Mouse (Mus musculus) kidney, postnatal 0 days (tissue): Measurements from ENCODE around the gene Grm8. TPM values are rescaled to one million over a fixed set of nuclear protein-coding genes. Genes with fewer than 3 reads are reported as not detected.

Experiments used
- ATAC-seq: fragments of 200-750 bp; cut with Nextera tagmentation; replicated peaks from 2 replicates; pipeline ENCODE4 v1.8.0; 2017; ENCODE audit warnings: low read depth, moderate number of reproducible peaks, moderate TSS enrichment, moderate library complexity; ENCODE audit not compliant: low FRiP score
- DNase-seq: peaks from one replicate; pipeline ENCODE4 v3.0.0-alpha.2; 2016; ENCODE audit warnings: low spot score
- H3K27ac ChIP-seq: fragments of 300-500 bp; sonication (generic); 2 replicates; pipeline ENCODE4 v1.5.1; 2014; ENCODE audit warnings: mild to moderate bottlenecking
- H3K27me3 ChIP-seq: fragments of 300-500 bp; sonication (generic); 2 replicates; pipeline ENCODE4 v1.6.1; 2014; ENCODE audit warnings: low read length, mixed read lengths; ENCODE audit not compliant: insufficient read depth
- H3K36me3 ChIP-seq: fragments of 300-500 bp; sonication (generic); 2 replicates; pipeline ENCODE4 v1.6.1; 2014; ENCODE audit warnings: low read length, mixed read lengths; ENCODE audit not compliant: insufficient read depth
- H3K4me1 ChIP-seq: fragments of 300-500 bp; sonication (generic); replicated peaks from 2 replicates; pipeline ENCODE4 v1.6.1; 2014; ENCODE audit warnings: antibody characterized with exemption, low read length, mixed read lengths; ENCODE audit not compliant: insufficient read depth
- H3K4me2 ChIP-seq: fragments of 300-500 bp; sonication (generic); 2 replicates; pipeline ENCODE4 v1.6.1; 2014; ENCODE audit warnings: mild to moderate bottlenecking, low read length, moderate library complexity, mixed read lengths
- H3K4me3 ChIP-seq: fragments of 300-500 bp; sonication (generic); replicated peaks from 2 replicates; pipeline ENCODE4 v1.5.1; 2014; ENCODE audit warnings: low read depth, low read length
- H3K9ac ChIP-seq: fragments of 300-500 bp; sonication (generic); 2 replicates; pipeline ENCODE4 v1.6.1; 2014; ENCODE audit warnings: low read depth, low read length
- H3K9me3 ChIP-seq: fragments of 300-500 bp; sonication (generic); replicated peaks from 2 replicates; pipeline ENCODE4 v1.6.1; 2016; ENCODE audit warnings: low read length, inconsistent platforms, mixed read lengths
- CTCF ChIP-seq: IDR thresholded peaks from 2 replicates; pipeline ENCODE4 v1.5.1; 2016; ENCODE audit warnings: antibody characterized with exemption, low read depth, mild to moderate bottlenecking, moderate library complexity
- WGBS: fragments of 180-500 bp; shearing (Covaris S2); extraction: QIAGEN DNeasy Blood & Tissue Kit; methylation state at CpG from one replicate; pipeline ENCODE4 v1.1.7; 2014; 5-methylcytosine and 5-hydroxymethylcytosine counted together
- polyA plus RNA-seq: library from polyadenylated mRNA; unstranded; fragments of >200 nt; fragmentation: Nextera tagmentation; extraction: Ambion mirVana; gene quantifications from 2 replicates; pipeline ENCODE4 v1.2.1, GENCODE M21; 2015

Gene Grm8
- polyA plus RNA-seq, 1 experiment from 2014 or later, result 0.21 TPM

GRCm38 (mm10) chr6:27965237-27965636 lies 169.7 kb downstream of the Grm8 start:
- no peak overlapping the region for H3K4me2 ChIP-seq
- no peak for ATAC-seq
- no peaks in the 10 kb centered on the region for H3K27me3 ChIP-seq
- no peak for DNase-seq
- H3K4me3 ChIP-seq, result no peak overlapping the region
- H3K4me1 ChIP-seq, result no peaks in the 10 kb centered on the region
- no peaks in the 10 kb centered on the region for H3K9me3 ChIP-seq
- no peak overlapping the region for H3K9ac ChIP-seq
- no peak overlapping the region for H3K27ac ChIP-seq
- no peak for TF ChIP-seq CTCF
- 41% methylated on average over 2 of the region's 2 CpGs for WGBS
- H3K36me3 ChIP-seq, result no peaks in the 10 kb centered on the region

- WGBS, result 91% methylated on average over 1 of the region's 1 CpGs
- DNase-seq (no peak), ATAC-seq (no peak)
- TF ChIP-seq CTCF, result no peak
- no peak overlapping the region for H3K4me2 ChIP-seq
- H3K4me3 ChIP-seq, result no peak overlapping the region
- H3K9me3 ChIP-seq, result no peaks in the 10 kb centered on the region
- H3K27ac ChIP-seq, result no peak overlapping the region
- no peaks in the 10 kb centered on the region for H3K4me1 ChIP-seq
- no peaks in the 10 kb centered on the region for H3K36me3 ChIP-seq
- no peak overlapping the region for H3K9ac ChIP-seq
- H3K27me3 ChIP-seq, result no peaks in the 10 kb centered on the region
Measured at GRCm38 (mm10) chr6:27963887-27964286, 171.1 kb downstream of the Grm8 start.

- H3K36me3 ChIP-seq, result no peaks in the 10 kb centered on the region
- no peak overlapping the region for H3K4me3 ChIP-seq
- H3K9me3 ChIP-seq, result no peaks in the 10 kb centered on the region
- H3K4me2 ChIP-seq, result no peak overlapping the region
- no peak overlapping the region for H3K9ac ChIP-seq
- WGBS, result 81% methylated on average over 6 of the region's 6 CpGs
- no peak for DNase-seq
- no peaks in the 10 kb centered on the region for H3K4me1 ChIP-seq
- ATAC-seq, result no peak
- H3K27ac ChIP-seq, result no peak overlapping the region
- TF ChIP-seq CTCF, result no peak
- no peaks in the 10 kb centered on the region for H3K27me3 ChIP-seq
Measured at GRCm38 (mm10) chr6:27956278-27956857, 178.6 kb downstream of the Grm8 start.

- Histone ChIP-seq H3K4me2 (no peak overlapping the region), H3K27me3 (no peaks in the 10 kb centered on the region), H3K36me3 (no peaks in the 10 kb centered on the region), H3K4me3 (no peak overlapping the region), H3K9ac (no peak overlapping the region), H3K4me1 (no peaks in the 10 kb centered on the region), H3K27ac (no peak overlapping the region), H3K9me3 (no peaks in the 10 kb centered on the region)
- WGBS, result 80% methylated on average over 5 of the region's 5 CpGs
- ATAC-seq (no peak), DNase-seq (no peak)
- TF ChIP-seq CTCF, result no peak
Measured at GRCm38 (mm10) chr6:27951433-27951832, 183.5 kb downstream of the Grm8 start.

GRCm38 (mm10) chr6:27928058-27928457 lies 206.9 kb downstream of the Grm8 start:
- DNase-seq, result no peak
- Histone ChIP-seq H3K4me1 (no peaks in the 10 kb centered on the region), H3K4me2 (no peak overlapping the region), H3K36me3 (no peaks in the 10 kb centered on the region), H3K27me3 (no peaks in the 10 kb centered on the region), H3K27ac (no peak overlapping the region), H3K9ac (no peak overlapping the region), H3K4me3 (no peak overlapping the region), H3K9me3 (no peaks in the 10 kb centered on the region)
- TF ChIP-seq CTCF, result no peak
- 57% methylated on average over 3 of the region's 3 CpGs for WGBS
- no peak for ATAC-seq

GRCm38 (mm10) chr6:27913281-27913680 lies 221.7 kb downstream of the Grm8 start:
- no peaks in the 10 kb centered on the region for H3K4me1 ChIP-seq

GRCm38 (mm10) chr6:27904358-27904757 lies 230.6 kb downstream of the Grm8 start:
- ATAC-seq (no peak), DNase-seq (no peak)
- H3K9me3 ChIP-seq, result no peaks in the 10 kb centered on the region
- H3K27ac ChIP-seq, result no peak overlapping the region
- H3K27me3 ChIP-seq, result no peaks in the 10 kb centered on the region
- no peak for TF ChIP-seq CTCF
- no peak overlapping the region for H3K4me3 ChIP-seq
- H3K4me1 ChIP-seq, result no peaks in the 10 kb centered on the region
- H3K36me3 ChIP-seq, result no peaks in the 10 kb centered on the region
- no peak overlapping the region for H3K4me2 ChIP-seq
- H3K9ac ChIP-seq, result no peak overlapping the region

More at GRCm38 (mm10) chr6:27913281-27913680, 221.7 kb downstream of the Grm8 start:
- WGBS, result 53% methylated on average over 1 of the region's 1 CpGs
- no peaks in the 10 kb centered on the region; the same call in 1 of the 2 replicates for H3K9me3 ChIP-seq
- H3K27me3 ChIP-seq, result no peaks in the 10 kb centered on the region
- no peak overlapping the region for H3K4me2 ChIP-seq
- DNase-seq, result peak; percentile 64
- no peak overlapping the region for H3K9ac ChIP-seq
- H3K36me3 ChIP-seq, result no peaks in the 10 kb centered on the region
- H3K4me3 ChIP-seq, result no peak overlapping the region
- no peak for TF ChIP-seq CTCF
- no peak overlapping the region for H3K27ac ChIP-seq
- no peak for ATAC-seq
